Mouse (Mus musculus) inflammation-experienced regulatory T-cells, adult 6 months (primary cell): ENCODE measurements around the gene Anks1b. TPM values are rescaled to one million over a fixed set of nuclear protein-coding genes. Genes with fewer than 3 reads are reported as not detected.
"Not testable (repeated sequence)": the region's sequence is repeated elsewhere in the genome, so short reads cannot be mapped to it uniquely, and the experiment has no call there.

Source experiments
- ATAC-seq: one replicate; pipeline ENCODE4 v1.8.0; 2017
- polyA plus RNA-seq, 3 experiments: library from polyadenylated mRNA; unstranded; fragments of 100-300 nt; shearing (Covaris generic); gene quantifications; one replicate each; pipeline ENCODE4 v1.2.1; 2017

The Anks1b gene
- polyA plus RNA-seq, 3 experiments from 2014 or later, result 0.30 TPM; not detected in 2

DNA sequence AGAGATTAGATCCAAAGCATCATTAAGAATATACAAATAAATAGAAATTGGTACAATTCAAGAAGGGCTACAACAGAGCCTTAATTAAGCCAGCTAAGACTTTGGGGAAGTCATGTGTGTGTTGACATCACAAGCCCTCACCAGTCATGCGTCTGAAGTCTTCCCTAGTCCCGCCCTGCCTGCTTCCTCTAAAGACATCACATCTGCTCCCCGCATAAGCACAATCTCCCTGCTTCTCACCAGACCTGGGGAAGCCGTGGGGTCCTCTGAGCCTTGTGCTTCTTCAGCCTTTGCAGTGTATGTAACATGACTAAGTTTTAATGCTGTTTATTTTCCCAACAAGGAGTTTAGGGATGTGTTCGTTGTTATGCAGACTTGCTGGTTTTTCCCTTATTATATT is 706.7 kb downstream of the Anks1b start:
- no peak for ATAC-seq

DNA sequence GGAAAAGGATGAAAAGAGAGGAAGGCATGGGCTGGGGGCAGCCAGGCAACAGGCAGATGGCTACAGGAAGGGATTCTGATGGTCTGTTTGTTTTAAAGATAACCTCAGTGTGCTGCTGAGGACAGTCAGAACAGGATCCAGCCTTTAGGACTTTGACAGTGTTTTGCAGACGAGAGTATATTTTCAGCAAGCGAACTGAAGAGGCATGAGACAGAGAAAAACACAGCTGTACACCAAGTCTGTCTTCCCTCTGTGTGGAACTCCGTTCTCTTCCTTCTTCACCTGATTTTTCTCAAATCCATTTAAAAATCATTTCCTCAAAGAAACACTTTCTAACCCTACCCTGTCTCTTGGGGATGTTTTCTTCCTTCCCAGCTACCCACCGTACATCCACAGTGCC is 710.7 kb downstream of the Anks1b start:
- ATAC-seq, result no peak

DNA sequence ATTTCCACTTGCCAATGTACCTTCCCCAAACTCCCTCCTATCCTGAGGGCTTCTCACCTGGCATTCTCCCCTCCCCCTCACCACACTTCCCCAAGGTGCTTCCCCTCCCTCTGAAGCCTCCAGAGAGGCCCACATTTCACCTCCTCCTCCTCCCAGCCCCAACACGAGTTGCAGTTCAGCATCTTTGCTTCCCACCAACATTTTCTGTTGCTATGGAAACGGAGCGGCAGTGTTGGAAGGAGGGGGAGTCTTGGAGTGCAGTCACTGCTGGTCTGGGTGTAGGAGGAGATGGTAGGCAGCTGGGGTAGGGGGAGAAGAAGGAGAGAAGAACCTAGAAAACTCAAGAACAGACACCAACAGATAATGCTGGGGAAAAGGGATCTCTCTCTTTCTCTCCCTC is 722.8 kb downstream of the Anks1b start:
- ATAC-seq, result no peak

DNA sequence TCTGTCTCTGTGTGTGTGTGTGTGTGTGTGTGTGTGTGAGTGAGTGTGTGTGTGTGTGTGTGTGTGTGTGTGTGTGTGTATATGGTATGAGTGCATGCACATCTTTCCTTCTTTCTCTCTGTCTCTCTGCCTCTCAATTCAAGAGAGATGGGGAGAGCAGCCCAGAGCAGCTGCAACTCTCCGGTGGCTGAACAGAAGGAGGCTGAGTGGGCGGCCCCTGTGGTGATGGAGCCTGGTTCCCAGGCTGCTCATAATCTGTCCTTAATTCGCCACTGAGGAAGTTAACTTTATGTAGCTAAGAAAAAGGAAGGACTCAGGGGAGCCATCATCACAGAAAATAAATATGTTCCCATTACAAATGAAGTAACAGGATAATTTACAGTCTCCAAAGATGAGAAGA is 723.3 kb downstream of the Anks1b start:
- ATAC-seq, result no peak

DNA sequence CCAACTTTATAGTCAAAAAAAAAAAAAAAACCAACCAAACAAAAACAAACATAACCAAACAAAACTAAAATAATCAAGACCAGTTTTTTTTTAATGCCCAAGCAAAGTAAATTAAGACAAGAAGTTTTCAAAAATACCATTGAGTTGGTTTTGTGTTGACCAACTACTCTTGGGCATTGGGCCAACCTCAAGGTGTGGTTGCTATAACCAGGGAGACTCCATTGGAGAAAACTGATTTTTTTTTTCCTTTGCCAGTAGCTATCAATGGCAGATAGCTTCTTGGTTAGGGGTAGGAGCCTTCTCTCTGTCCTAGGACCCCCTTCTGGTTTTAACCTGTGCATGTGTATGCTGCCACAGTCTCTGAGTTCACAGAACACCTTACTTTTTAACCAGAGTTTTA is 725.8 kb downstream of the Anks1b start:
- no peak for ATAC-seq

DNA sequence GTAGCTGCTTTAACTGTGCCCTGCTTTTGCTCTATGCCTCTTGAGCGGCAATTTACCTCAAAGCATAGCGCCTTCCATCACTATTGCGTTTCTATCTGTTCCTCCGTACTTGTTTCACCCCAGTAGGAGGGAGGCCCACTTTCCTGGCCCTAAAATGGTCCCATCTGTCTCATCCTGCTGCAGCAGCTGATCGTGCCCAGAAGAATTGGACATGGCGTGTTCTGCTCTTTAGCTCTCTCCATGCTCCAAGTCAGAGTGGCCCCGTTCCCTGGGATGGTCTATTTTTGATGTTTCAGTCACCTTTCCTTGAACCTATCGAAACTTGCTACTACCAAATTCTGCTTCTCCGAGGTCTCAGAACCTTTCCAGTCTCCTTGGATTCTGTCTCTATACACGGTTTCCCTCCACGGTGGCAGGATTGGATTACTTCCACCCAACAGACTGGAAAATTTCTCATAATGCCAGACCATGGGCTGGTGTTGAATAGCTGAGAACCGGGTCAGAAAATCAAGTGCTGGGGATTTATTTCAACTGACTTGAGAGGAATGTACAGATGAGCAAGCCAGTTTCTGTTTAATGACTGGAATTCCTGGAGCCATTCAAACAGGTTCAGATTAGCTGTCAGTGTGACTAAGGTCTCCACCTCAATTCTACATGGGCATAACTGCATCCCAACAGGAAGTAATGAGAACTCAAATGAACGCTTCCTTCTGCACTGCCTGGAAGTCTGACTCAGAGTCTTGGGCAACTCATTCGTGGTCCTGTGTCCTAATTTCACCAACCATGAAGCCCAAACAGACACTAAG is 726.6 kb downstream of the Anks1b start:
- no peak for ATAC-seq

DNA sequence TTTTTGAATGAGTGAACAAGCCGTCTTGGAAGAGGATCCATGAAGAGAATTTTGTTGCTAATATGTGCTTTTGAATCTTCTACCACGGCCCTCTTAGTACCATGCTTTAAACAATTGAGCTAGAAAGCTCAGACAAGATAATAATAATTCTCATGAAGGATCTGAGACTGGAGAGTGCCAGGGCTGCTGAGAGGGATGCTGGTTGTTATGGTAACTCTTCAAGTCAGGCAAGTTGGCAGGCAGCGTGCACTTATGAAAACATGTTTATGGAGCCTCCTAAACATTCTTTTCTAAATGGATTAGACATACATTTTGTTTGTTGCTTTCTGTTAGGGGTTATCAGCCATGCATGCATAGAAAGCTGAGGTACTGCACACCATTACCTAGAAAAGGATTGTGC is 734.3 kb downstream of the Anks1b start:
- ATAC-seq, result no peak

DNA sequence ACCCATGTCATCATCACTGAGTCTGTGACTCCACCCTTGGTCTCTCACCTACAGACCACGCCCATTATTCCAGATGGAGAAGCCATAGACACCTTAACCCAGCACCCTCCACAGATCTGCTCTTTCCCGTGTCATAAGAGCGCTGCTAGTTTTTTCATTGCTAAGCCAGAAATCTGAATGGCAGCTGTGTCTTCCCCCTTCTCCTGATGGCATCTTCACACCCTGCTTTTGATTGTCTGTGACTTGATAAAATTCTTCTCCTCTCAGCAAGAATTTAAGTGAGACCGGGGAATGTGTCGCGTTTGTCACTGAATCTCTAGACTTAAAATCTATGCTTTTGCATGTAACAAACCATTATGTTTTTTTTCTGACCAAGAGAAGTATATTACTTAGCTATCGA is 736.1 kb downstream of the Anks1b start:
- no peak for ATAC-seq

DNA sequence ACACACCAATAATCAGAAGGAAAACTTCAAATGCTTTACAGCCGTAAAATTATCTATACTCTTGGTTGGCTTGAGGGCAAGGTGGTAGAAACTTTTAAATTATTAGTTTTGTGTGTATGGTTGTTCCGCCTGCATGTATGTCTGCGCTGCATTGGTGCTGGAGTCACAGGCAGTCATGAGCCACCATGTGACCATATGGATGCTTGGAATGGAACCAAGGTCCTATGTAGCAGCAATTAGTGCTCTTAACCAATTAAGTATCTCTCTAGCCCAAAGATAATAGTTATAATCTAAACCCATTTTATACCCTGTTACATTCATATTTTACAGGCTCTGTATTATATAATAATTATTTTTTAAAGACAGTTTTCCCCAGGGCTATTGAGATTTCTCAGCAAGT is 739.7 kb downstream of the Anks1b start:
- no peak for ATAC-seq

DNA sequence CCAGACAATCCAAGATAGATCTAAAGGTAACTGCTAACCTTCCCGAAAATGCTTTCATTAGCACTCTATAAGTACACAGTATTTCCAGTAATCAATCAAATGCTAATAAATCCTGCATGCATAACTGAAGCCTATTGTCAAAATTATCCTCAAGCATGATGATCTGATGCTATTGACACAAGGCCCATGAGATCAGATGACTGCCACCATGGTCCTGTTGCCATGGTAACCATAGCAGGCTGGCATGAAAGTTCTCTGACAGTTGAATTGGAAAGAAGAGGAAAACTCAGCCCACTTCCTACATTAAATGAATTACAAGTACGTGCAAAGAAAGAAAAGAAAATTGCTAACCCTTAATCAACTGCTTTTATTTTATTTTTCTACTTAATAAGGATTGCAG is 741.9 kb downstream of the Anks1b start:
- ATAC-seq, result no peak

DNA sequence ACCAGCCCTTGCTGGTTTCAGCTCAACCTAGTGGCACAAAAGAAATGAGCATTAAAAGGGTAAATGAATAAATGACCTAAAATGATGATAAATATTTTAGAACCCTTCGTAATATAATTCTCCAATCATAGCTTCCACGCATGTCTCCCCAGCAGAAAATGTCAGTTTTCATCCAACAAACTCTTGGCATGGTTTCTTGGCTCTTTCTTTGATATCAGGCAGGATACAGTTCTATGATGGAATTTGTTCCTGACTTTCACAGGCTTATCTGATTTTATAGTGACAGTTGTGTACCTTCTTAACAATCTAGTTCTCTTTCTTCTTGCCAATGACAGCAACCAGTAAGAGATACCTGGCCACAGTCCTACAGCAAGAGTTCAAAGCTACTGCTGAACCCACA is 743.3 kb downstream of the Anks1b start:
- ATAC-seq, result no peak

DNA sequence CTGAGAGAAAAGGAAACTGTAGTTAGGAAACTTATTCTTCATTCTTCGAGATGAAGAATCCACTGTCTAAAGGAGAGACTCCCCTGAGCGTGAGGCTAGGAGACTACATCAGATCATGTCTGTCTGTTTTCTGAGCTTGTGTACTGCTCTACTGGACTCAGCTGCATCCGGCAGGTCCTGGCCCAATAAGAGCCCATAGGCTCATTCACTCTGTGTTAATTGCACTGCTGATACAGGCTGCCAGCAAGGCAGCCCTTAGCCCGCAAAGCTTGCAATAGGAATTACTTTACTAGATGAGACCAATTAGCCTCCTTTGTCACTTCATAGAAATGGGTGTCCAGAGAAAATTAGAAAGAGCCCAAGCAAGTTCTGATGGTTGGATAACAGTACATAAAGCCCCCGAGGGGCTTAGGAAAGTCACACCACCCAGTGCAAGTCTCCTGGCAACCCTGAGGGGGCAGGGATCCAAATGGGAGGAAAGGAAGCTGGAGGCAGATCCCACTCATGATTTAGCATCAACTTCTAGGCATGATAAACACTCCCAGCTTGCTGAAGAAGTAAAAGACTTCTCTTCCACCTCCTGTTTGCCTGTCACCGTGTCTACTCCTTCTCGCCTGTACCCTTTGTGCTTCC is 744.5 kb downstream of the Anks1b start:
- no peak for ATAC-seq

DNA sequence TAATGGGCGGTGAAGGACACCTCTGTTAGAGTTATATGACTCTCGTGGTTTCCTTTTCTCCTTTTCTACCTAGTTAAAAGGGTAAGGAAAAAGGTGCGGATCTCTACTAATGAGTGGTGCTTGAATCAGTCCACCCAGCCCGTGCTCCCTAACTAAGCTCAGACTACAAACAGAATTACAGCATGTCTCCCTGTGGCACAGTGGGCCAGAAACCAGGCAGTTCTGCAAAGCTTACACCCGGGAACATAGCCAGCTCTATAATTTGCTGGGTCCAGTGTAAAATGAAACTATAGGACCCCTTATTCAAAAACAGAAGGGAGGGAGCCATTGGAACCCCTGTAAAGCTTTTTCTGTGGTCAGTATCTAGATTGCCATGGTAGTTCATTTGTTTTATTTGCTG is 754.2 kb downstream of the Anks1b start:
- no peak for ATAC-seq

DNA sequence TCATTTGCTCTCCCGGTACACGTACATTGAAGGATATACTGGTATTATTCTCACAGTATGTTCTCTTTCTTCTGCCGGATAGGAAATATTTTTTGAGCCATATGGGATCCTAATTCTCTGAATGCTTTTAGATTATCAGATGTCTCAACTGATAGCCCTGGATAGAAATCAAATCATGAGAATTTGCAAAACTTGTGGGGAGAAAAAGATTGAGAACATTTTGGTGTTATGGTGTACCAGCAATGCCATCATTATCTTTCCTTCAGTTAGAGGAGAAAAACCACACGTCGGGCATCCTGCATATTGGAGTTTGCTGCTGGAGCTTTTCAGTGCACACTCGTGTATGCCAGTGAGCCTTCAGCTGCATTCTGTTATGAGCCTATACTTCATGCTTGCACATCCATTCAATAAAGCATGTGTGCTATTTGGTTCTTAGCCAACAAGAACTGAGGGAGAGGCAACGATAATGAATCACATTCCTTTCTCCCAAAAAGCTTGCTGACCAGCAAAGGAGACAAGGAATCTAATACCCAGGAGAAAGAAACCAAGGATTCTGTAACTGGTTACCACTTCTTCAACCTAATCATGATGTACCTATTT is 756.9 kb downstream of the Anks1b start:
- ATAC-seq, result no peak

DNA sequence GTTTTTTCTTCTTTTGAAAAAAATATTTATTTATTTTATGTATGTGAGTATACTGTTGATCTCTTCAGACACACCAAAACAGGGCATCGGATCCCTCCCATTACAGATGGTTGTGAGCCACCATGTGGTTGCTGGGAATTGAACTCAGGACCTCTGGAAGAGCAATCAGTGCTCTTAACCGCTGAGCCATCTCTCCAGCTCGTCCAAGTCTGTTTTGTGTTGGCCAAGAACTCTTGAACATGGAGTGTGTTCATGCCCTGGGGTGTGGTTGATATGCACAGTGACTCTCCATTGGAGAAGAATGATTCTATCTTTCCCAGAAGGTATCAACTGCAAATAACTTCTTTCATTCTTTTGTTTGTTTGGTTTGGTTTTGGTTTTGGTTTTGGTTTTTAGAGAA is 757.5 kb downstream of the Anks1b start:
- not testable (repeated sequence) for ATAC-seq

DNA sequence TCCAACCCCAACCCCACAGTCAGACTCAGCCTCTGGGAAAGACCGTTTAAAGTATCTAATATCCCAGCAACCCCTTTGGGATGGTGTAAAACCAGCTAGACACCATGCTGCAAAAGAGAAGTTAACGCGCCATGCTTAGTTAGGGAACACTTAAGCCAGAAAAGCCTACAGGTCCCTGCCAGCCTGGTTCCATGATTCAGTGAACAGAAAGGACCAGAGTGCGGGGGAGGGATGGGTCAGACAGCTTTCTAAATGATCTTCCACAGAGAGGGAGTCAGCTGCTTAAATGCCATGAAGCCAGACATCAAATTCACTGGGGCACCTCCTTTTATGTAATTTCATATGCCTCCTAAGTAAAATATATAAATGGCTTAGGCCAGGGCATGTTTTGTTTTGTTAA is 764.0 kb downstream of the Anks1b start:
- no peak for ATAC-seq

DNA sequence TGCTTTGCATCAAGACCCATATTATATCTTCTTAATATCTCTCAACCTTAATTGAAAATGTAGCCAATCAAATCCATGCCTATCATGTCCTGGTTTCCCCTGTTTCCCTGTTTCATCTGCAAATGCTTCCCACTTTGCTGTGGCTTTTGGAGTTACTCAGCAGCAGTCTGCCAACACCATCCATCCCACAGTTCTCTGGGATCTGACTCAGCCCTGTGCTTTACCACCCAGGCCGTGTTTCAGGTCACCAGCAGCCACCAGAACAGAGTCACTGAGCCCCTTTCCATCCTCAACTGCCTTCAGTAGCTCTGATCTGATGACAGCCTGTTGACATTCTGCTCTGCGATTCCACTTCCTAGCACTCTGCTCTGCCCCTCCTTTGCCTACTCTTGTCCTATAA is 776.4 kb downstream of the Anks1b start:
- ATAC-seq, result no peak

DNA sequence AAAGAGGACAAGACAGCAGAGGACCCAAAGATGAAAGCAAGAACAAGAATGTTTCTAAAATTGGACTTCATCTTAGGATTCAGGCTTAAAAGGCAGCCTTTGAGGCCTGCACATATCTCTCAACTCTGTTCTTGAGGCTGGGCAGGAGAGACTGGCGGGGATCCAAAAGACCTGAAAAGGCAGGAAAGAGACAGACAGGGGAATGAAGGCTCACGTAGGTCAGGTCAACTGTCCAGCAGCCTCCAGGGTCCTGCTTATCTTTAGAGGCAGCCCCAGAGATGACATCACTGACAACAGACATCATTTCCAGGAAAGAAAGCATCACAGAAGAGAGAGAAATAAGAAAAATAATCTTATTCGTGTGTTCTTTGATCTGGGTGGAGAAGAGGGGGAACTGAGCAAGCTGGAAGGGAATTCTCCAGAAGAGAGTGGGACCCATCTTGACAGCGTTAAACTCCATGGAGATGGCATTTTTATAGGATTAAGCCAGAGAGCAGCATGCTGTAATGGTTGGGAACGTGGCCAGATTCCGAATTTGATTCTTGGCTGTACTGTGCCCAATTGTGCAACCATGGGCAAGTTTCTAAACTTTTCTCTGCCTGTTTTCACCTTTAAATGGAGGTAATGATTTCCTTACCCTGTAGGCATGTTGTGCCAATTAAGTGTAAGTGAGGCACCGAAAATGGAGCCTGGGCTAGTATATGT is 784.3 kb downstream of the Anks1b start:
- no peak for ATAC-seq

DNA sequence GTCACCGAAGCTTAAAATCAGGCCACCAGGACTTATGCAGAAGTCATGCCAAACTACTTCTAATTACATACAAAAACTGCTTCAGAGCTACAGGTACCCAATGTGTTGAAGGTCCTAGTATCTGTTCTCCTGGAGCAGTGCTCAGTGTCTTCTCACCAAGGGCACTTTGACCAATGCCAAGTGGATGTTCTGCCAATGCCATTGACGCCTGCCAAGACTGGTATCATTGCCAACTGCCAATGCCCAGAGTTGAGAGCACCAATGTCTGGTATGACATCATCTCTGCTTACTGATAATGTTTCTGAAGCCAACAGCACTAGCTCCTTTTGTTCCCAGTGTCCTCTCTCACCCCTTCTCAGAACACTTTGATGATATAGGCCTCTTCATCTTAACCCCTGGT is 793.4 kb downstream of the Anks1b start:
- ATAC-seq, result no peak

DNA sequence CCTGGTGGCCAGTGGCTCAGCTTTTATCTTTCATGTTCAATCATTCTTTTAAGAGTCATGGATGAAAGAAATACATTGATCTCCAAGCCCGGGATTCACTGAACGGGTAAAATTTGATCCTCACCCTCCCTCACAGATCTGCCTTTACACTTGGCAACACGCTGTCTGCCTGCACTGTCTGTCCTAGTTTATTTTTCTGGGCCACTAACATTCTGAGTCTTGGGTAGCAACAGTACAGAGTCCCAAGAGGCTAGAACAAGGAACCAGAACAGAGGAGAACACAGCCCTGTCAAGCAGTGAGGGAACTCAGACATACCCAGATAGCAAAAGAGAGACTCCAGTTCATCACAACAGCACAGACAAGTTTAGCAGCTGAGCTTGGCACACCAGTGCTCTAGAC is 797.0 kb downstream of the Anks1b start:
- no peak for ATAC-seq

DNA sequence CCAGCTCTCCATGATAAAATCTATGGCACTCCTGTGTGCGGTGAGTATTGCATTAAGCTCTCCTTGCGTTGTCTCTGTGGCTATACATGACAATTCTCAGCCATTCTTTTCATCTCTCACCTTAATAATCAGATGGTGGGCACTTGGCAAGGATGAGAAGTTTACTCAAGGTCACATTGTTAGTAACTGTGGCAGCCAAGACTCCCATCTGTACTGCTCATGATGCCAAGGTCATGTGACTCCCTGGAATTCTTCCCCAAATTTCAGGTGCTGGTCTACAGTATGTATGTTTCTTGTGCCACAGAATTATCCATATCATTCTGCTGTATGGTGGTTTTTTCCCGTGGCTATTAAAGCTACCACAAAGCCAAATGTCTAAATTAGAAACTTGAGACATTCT is 798.8 kb downstream of the Anks1b start:
- ATAC-seq, result no peak

DNA sequence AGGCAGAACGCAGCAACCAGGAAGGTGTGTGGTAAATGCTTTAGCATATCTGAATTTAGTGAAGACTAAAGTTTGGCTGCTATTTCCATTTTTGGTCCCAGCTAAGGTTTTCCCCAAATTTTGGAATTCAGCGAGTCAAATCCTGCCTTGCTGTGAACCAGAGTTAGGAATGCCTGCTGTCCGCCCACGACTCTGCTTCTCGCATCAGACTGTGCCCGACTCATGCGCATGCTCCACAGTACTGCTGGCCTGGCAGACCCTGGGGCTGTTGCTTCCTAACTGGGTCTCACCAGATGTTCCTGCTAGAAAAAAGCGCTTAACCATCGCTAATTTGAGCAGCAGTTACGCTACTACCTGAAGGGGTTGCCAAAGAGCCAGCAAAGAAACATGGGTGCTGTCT is 801.1 kb downstream of the Anks1b start:
- ATAC-seq, result no peak

DNA sequence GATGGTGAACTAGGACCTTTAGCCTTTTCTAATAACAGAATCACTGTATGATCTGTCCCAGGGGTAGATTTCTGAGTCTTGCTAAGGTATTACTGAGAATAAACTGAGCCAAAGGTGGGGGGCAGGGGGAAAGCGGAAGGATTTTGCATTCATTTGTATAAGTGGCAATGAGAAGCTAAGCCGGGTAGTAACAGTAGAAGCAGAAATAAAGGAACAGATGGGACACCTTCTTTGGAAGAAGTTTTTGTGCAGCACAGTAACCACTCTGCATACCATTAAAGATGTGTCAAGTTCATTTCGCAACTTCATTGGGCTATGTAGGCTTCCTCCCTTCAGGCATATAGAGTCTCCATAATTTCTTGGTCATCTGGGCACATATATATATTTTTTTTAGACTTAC is 804.1 kb downstream of the Anks1b start:
- no peak for ATAC-seq
